Mouse (Mus musculus) myocyte (in vitro differentiated cells): ENCODE results near the gene Hc. TPM values are rescaled to one million over a fixed set of nuclear protein-coding genes. Genes with fewer than 3 reads are reported as not detected.

Experiments used
- H3K27me3 ChIP-seq: one replicate; pipeline ENCODE4 v1.6.1; 2011; ENCODE audit not compliant: control insufficient read depth, insufficient read depth, insufficient read length
- H3K36me3 ChIP-seq: one replicate; pipeline ENCODE4 v1.6.1; 2011; ENCODE audit not compliant: control insufficient read depth, insufficient read depth
- H3K4me2 ChIP-seq: one replicate; pipeline ENCODE4 v1.6.1; 2011; ENCODE audit warnings: low read depth, control low read depth
- H3K4me3 ChIP-seq: one replicate; pipeline ENCODE4 v1.5.1; 2011; ENCODE audit warnings: mild to moderate bottlenecking, control low read depth, moderate library complexity
- H3K79me2 ChIP-seq: one replicate; pipeline ENCODE4 v1.6.1; 2011; ENCODE audit not compliant: control insufficient read depth, insufficient read depth
- H3ac ChIP-seq: one replicate; pipeline ENCODE4 v1.6.1; 2011; ENCODE audit not compliant: control insufficient read depth, insufficient read length
- CEBPB ChIP-seq: IDR thresholded peaks from 2 replicates; pipeline ENCODE4 v1.6.1; 2011; ENCODE audit warnings: mild to moderate bottlenecking, moderate library complexity; ENCODE audit not compliant: poor library complexity, insufficient read depth, severe bottlenecking
- E2F4 ChIP-seq: IDR thresholded peaks from one replicate; pipeline ENCODE4 v1.6.1; 2011; ENCODE audit warnings: mild to moderate bottlenecking, control low read depth, moderate library complexity; ENCODE audit not compliant: insufficient read depth
- MAX ChIP-seq: IDR thresholded peaks from one replicate; pipeline ENCODE4 v1.6.1; 2011; ENCODE audit warnings: low read depth, mild to moderate bottlenecking, control low read depth
- MYOD1 ChIP-seq, 3 experiments: IDR thresholded peaks; one replicate each; pipeline ENCODE4 v1.6.1; 2011; ENCODE audit warnings: control low read depth in 2 of 3, low read depth in 2 of 3, mild to moderate bottlenecking in 2 of 3, moderate library complexity in 1 of 3; ENCODE audit not compliant: insufficient read length in 2 of 3, control insufficient read depth in 1 of 3
- MYOG ChIP-seq, 3 experiments: IDR thresholded peaks; one replicate each; pipeline ENCODE4 v1.6.1; 2011; ENCODE audit warnings: control low read depth in 2 of 3, low read depth in 2 of 3, mild to moderate bottlenecking in 2 of 3; ENCODE audit not compliant: insufficient read length in 2 of 3, control insufficient read depth in 1 of 3, insufficient read depth in 1 of 3
- POLR2A ChIP-seq: IDR thresholded peaks from one replicate; pipeline ENCODE4 v1.6.1; 2011; ENCODE audit warnings: low read depth, mild to moderate bottlenecking, control low read depth, moderate library complexity; ENCODE audit not compliant: insufficient read length
- POLR2AphosphoS2 ChIP-seq: IDR thresholded peaks from one replicate; pipeline ENCODE4 v1.6.1; 2011; ENCODE audit warnings: low read depth, control low read depth; ENCODE audit not compliant: insufficient read length
- REST ChIP-seq: IDR thresholded peaks from one replicate; pipeline ENCODE4 v1.6.1; 2011; ENCODE audit warnings: mild to moderate bottlenecking, control low read depth, moderate library complexity; ENCODE audit not compliant: insufficient read depth, insufficient read length
- SRF ChIP-seq: IDR thresholded peaks from one replicate; pipeline ENCODE4 v1.6.1; 2011; ENCODE audit warnings: low read depth; ENCODE audit not compliant: control insufficient read depth, insufficient read length
- TCF12 ChIP-seq: IDR thresholded peaks from one replicate; pipeline ENCODE4 v1.6.1; 2011; ENCODE audit warnings: mild to moderate bottlenecking, control low read depth; ENCODE audit not compliant: poor library complexity, insufficient read depth, severe bottlenecking
- TCF3 ChIP-seq: IDR thresholded peaks from one replicate; pipeline ENCODE4 v1.6.1; 2011; ENCODE audit warnings: low read depth, control low read depth; ENCODE audit not compliant: insufficient read length
- USF1 ChIP-seq: IDR thresholded peaks from one replicate; pipeline ENCODE4 v1.6.1; 2011; ENCODE audit warnings: low read depth, mild to moderate bottlenecking, control low read depth, moderate library complexity
- polyA plus RNA-seq: library from polyadenylated mRNA; unstranded; fragments of >200 nt; fragmentation: generic; extraction: Trizol; gene quantifications from one replicate; pipeline ENCODE4 v1.2.1, GENCODE M21; 2012; ENCODE audit warnings: missing spikeins

The Hc gene
- polyA plus RNA-seq, 1 experiment, result not detected

GRCm38 (mm10) chr2:34982096-34982724 is 79.0 kb downstream of the Hc start:
- Histone ChIP-seq H3K4me2 (no peak overlapping the region), H3K4me3 (no peak overlapping the region), H3K36me3 (no peaks in the 10 kb centered on the region), H3K79me2 (no peaks in the 10 kb centered on the region), H3ac (no peak overlapping the region), H3K27me3 (peaks cover 18% of the 10 kb centered on the region)
- TF ChIP-seq POLR2AphosphoS2, result no peak
- TF ChIP-seq MAX, result no peak

GRCm38 (mm10) chr2:34979459-34980011 is 81.7 kb downstream of the Hc start:
- TF ChIP-seq POLR2A (no peak), MAX (no peak), CEBPB (no peak), MYOD1 (IDR thresholded peaks at IDR 0.05; ENCODE audit: control insufficient read depth in 1 of 3, insufficient read length in 2 of 3, low read depth in 2 of 3) (no peak), TCF12 (no peak), TCF3 (no peak), MYOG (IDR thresholded peaks at IDR 0.05; ENCODE audit: control insufficient read depth in 1 of 3, insufficient read depth in 1 of 3, insufficient read length in 2 of 3, low read depth in 2 of 3) (no peak), USF1 (no peak), REST (no peak), E2F4 (no peak), POLR2AphosphoS2 (no peak), SRF (no peak)
- Histone ChIP-seq H3K36me3 (no peaks in the 10 kb centered on the region), H3K79me2 (no peaks in the 10 kb centered on the region), H3K4me3 (no peak overlapping the region), H3K4me2 (no peak overlapping the region), H3ac (no peak overlapping the region), H3K27me3 (peaks cover 18% of the 10 kb centered on the region)

GRCm38 (mm10) chr2:34978226-34978625 is 83.0 kb downstream of the Hc start:
- H3K4me2 ChIP-seq, result no peak overlapping the region
- no peak for TF ChIP-seq CEBPB
- TF ChIP-seq MAX, result no peak
- no peak for TF ChIP-seq MYOG (IDR thresholded peaks at IDR 0.05; ENCODE audit: control insufficient read depth in 1 of 3, insufficient read depth in 1 of 3, insufficient read length in 2 of 3, low read depth in 2 of 3)
- TF ChIP-seq TCF12, result no peak
- no peaks in the 10 kb centered on the region for H3K79me2 ChIP-seq
- H3K27me3 ChIP-seq, result peaks cover 18% of the 10 kb centered on the region
- no peak overlapping the region for H3ac ChIP-seq
- no peak overlapping the region for H3K4me3 ChIP-seq
- H3K36me3 ChIP-seq, result no peaks in the 10 kb centered on the region

GRCm38 (mm10) chr2:34976945-34977658 is 84.1 kb downstream of the Hc start:
- Histone ChIP-seq H3K36me3 (no peaks in the 10 kb centered on the region), H3K4me2 (no peak overlapping the region), H3K79me2 (no peaks in the 10 kb centered on the region), H3ac (no peak overlapping the region), H3K4me3 (no peak overlapping the region), H3K27me3 (peaks cover 22% of the 10 kb centered on the region)
- TF ChIP-seq REST, result no peak
- TF ChIP-seq MYOD1 (IDR thresholded peaks at IDR 0.05; ENCODE audit: control insufficient read depth in 1 of 3, insufficient read length in 2 of 3, low read depth in 2 of 3), result no peak
- no peak for TF ChIP-seq USF1
- no peak for TF ChIP-seq MAX
- no peak for TF ChIP-seq POLR2A
- TF ChIP-seq SRF, result no peak
- no peak for TF ChIP-seq MYOG (IDR thresholded peaks at IDR 0.05; ENCODE audit: control insufficient read depth in 1 of 3, insufficient read depth in 1 of 3, insufficient read length in 2 of 3, low read depth in 2 of 3)
- no peak for TF ChIP-seq E2F4
- no peak for TF ChIP-seq TCF3
- no peak for TF ChIP-seq CEBPB
- no peak for TF ChIP-seq POLR2AphosphoS2

GRCm38 (mm10) chr2:34976447-34976846 is 84.8 kb downstream of the Hc start:
- Histone ChIP-seq H3K4me3 (no peak overlapping the region), H3ac (no peak overlapping the region), H3K4me2 (no peak overlapping the region), H3K36me3 (no peaks in the 10 kb centered on the region), H3K27me3 (peaks cover 26% of the 10 kb centered on the region), H3K79me2 (no peaks in the 10 kb centered on the region)
- TF ChIP-seq TCF12 (no peak), CEBPB (no peak), TCF3 (no peak), MAX (no peak), MYOG (IDR thresholded peaks at IDR 0.05; ENCODE audit: control insufficient read depth in 1 of 3, insufficient read depth in 1 of 3, insufficient read length in 2 of 3, low read depth in 2 of 3) (no peak), REST (no peak), POLR2A (no peak), MYOD1 (IDR thresholded peaks at IDR 0.05; ENCODE audit: control insufficient read depth in 1 of 3, insufficient read length in 2 of 3, low read depth in 2 of 3) (no peak), USF1 (no peak), POLR2AphosphoS2 (no peak), E2F4 (no peak), SRF (no peak)
